Comparison of ENCODE assay signal across 30 mouse cellular contexts in the genomic region with DNA sequence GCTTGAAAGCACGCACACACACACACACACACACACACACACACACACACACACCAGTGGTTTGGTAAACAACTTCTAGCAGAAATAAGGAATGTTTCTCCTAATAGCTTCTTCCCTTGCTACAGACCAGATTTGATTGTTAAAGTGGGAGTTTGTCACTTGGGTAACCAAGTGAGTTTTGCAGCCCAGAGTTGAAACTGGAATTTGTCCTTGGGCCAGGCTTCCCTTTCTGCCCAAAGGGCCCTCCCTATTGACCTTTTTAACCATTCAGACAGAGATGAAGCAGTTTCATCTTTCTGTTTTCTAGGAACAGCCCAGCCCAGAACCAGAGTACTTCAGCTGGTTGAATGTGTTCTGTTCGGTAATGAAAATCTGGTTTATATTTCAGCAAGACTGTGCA. TPM values are rescaled to one million over a fixed set of nuclear protein-coding genes. Genes with fewer than 3 reads are reported as not detected.
DNase-seq lines count a peak whose midpoint lies in the region; ATAC-seq and TF ChIP-seq lines count a peak whose summit lies in the region.
"Had no signal": no experiment of that assay in that cellular context is flagged by ENCODE, and none has a peak within 500 bp of the region (broad histone marks: within the 10 kb centered on the region; RNA-seq: fewer than 3 reads in every experiment).

No protein-coding gene starts in this region.

- H3K9me3 ChIP-seq in hindbrain, embryonic 15.5 days, result no peaks in the 10 kb centered on the region
- H3K9me3 ChIP-seq in hindbrain, embryonic 11.5 days (ENCODE audit: control insufficient read depth, low read length), result no peaks in the 10 kb centered on the region
- no peaks in the 10 kb centered on the region for H3K9me3 ChIP-seq in kidney, postnatal 0 days (replicated peaks; ENCODE audit: low read length)
- no peaks in the 10 kb centered on the region for H3K9me3 ChIP-seq in embryonic facial prominence, embryonic 15.5 days (replicated peaks)
- no peaks in the 10 kb centered on the region for H3K9me3 ChIP-seq in limb, embryonic 14.5 days (ENCODE audit: control insufficient read depth, low read length)
- H3K9me3 ChIP-seq: embryonic facial prominence, embryonic 13.5 days; forebrain, embryonic 12.5 days; heart, embryonic 13.5 days had no signal

- H3K4me3 ChIP-seq in hindbrain, embryonic 15.5 days, result no peak overlapping the region
- no peak overlapping the region for H3K4me3 ChIP-seq in hindbrain, embryonic 11.5 days (ENCODE audit: low read depth, low read length)
- H3K4me3 ChIP-seq in kidney, postnatal 0 days (replicated peaks; ENCODE audit: low read depth, low read length), result no peak overlapping the region
- H3K4me3 ChIP-seq in embryonic facial prominence, embryonic 15.5 days (replicated peaks), result no peak overlapping the region
- no peak overlapping the region for H3K4me3 ChIP-seq in limb, embryonic 14.5 days (replicated peaks; ENCODE audit: low read length)
- H3K4me3 ChIP-seq: embryonic facial prominence, embryonic 13.5 days; forebrain, embryonic 12.5 days; heart, embryonic 13.5 days; left cerebral cortex, adult 2 months had no signal

- WGBS in hindbrain, embryonic 15.5 days, result 82% methylated on average over 2 of the region's 2 CpGs
- 74% methylated on average over 2 of the region's 2 CpGs for WGBS in hindbrain, embryonic 11.5 days
- WGBS in kidney, postnatal 0 days, result 49% methylated on average over 2 of the region's 2 CpGs
- WGBS in embryonic facial prominence, embryonic 15.5 days, result 19% methylated on average over 2 of the region's 2 CpGs
- WGBS in limb, embryonic 14.5 days, result 40% methylated on average over 2 of the region's 2 CpGs

- H3K27ac ChIP-seq in hindbrain, embryonic 15.5 days (replicated peaks), result peak overlapping the region; percentile 30; the same call in 1 of the 2 replicates
- H3K27ac ChIP-seq in hindbrain, embryonic 11.5 days (ENCODE audit: low read depth, low read length), result no peak overlapping the region
- H3K27ac ChIP-seq in kidney, postnatal 0 days, result no peak overlapping the region
- H3K27ac ChIP-seq in embryonic facial prominence, embryonic 15.5 days (replicated peaks), result 0 out of 2 replicates have a peak overlapping the region, but pooled peaks have one; percentile 39
- H3K27ac ChIP-seq in limb, embryonic 14.5 days (replicated peaks; ENCODE audit: low read depth, low read length), result 0 out of 2 replicates have a peak overlapping the region, but pooled peaks have one; percentile 40
- H3K27ac ChIP-seq: embryonic facial prominence, embryonic 13.5 days; forebrain, embryonic 12.5 days; heart, embryonic 13.5 days; left cerebral cortex, adult 2 months; liver, embryonic 14.5 days; macrophage; stomach, postnatal 0 days had no signal

- no peak for DNase-seq in hindbrain, embryonic 11.5 days (ENCODE audit: low spot score)
- DNase-seq in kidney, postnatal 0 days (ENCODE audit: low spot score), result peak; percentile 74
- no peak for DNase-seq in kidney, postnatal 14 days
- no peak for DNase-seq in limb, embryonic 14.5 days (ENCODE audit: low spot score)
- no peak for DNase-seq in thymus, postnatal 4 days
- DNase-seq: B cell, adult 2 months; cerebellum, adult 8-10 months; cerebellum, postnatal 25 days; forebrain, postnatal 0 days; gastrocnemius, postnatal 10 days; heart, postnatal 10 days; liver; lung, adult 2 months; lung, postnatal 10 days; midbrain, embryonic 14.5 days; right cerebral cortex, adult 18-20 months; right cerebral cortex, postnatal 4 days; thymus, adult 18-20 months; thymus, postnatal 25 days had no signal

- H3K36me3 ChIP-seq in hindbrain, embryonic 15.5 days, result no peaks in the 10 kb centered on the region
- no peaks in the 10 kb centered on the region for H3K36me3 ChIP-seq in hindbrain, embryonic 11.5 days (ENCODE audit: control insufficient read depth, insufficient read depth, low read length)
- no peaks in the 10 kb centered on the region for H3K36me3 ChIP-seq in kidney, postnatal 0 days (ENCODE audit: insufficient read depth, low read length)
- no peaks in the 10 kb centered on the region for H3K36me3 ChIP-seq in embryonic facial prominence, embryonic 15.5 days
- no peaks in the 10 kb centered on the region for H3K36me3 ChIP-seq in limb, embryonic 14.5 days (ENCODE audit: control insufficient read depth, insufficient read depth, low read length)
- H3K36me3 ChIP-seq: embryonic facial prominence, embryonic 13.5 days; forebrain, embryonic 12.5 days; heart, embryonic 13.5 days had no signal

- ATAC-seq in hindbrain, embryonic 15.5 days (ENCODE audit: low FRiP score, low read depth), result no peak
- ATAC-seq in hindbrain, embryonic 11.5 days (ENCODE audit: low FRiP score), result no peak
- no peak for ATAC-seq in kidney, postnatal 0 days (replicated peaks; ENCODE audit: low FRiP score, low read depth)
- ATAC-seq in embryonic facial prominence, embryonic 15.5 days (ENCODE audit: insufficient number of reproducible peaks, low FRiP score, low TSS enrichment, low read depth), result no peak
- no peak for ATAC-seq in limb, embryonic 14.5 days (ENCODE audit: low FRiP score, low read depth)
- ATAC-seq: activated CD4-positive, CD25-positive, alpha-beta regulatory T cell, adult 4 months; forebrain, postnatal 0 days; intestine, embryonic 16.5 days had no signal

- H3K9ac ChIP-seq in hindbrain, embryonic 15.5 days, result no peak overlapping the region
- H3K9ac ChIP-seq in hindbrain, embryonic 11.5 days (ENCODE audit: low read depth, low read length), result no peak overlapping the region
- no peak overlapping the region for H3K9ac ChIP-seq in kidney, postnatal 0 days (ENCODE audit: low read depth, low read length)
- no peak overlapping the region for H3K9ac ChIP-seq in embryonic facial prominence, embryonic 15.5 days
- H3K9ac ChIP-seq in limb, embryonic 14.5 days (ENCODE audit: low read depth, low read length, severe bottlenecking), result no peak overlapping the region
- H3K9ac ChIP-seq: embryonic facial prominence, embryonic 13.5 days; forebrain, embryonic 12.5 days; forebrain, postnatal 0 days; heart, embryonic 13.5 days; liver, embryonic 14.5 days had no signal

- TF ChIP-seq POLR2A in limb, embryonic 14.5 days (IDR thresholded peaks at IDR 0.05; ENCODE audit: borderline replicate concordance, extremely low read depth, insufficient read depth, insufficient read length), result no peak

- H3K4me2 ChIP-seq in hindbrain, embryonic 15.5 days, result no peak overlapping the region
- no peak overlapping the region for H3K4me2 ChIP-seq in hindbrain, embryonic 11.5 days (replicated peaks; ENCODE audit: low read depth, low read length)
- H3K4me2 ChIP-seq in kidney, postnatal 0 days (ENCODE audit: low read length), result no peak overlapping the region
- no peak overlapping the region for H3K4me2 ChIP-seq in embryonic facial prominence, embryonic 15.5 days (replicated peaks)
- H3K4me2 ChIP-seq in limb, embryonic 14.5 days (replicated peaks; ENCODE audit: low read depth, low read length, severe bottlenecking), result no peak overlapping the region
- H3K4me2 ChIP-seq: embryonic facial prominence, embryonic 13.5 days; forebrain, embryonic 12.5 days; heart, embryonic 13.5 days had no signal

- no peaks in the 10 kb centered on the region for H3K27me3 ChIP-seq in hindbrain, embryonic 15.5 days
- no peaks in the 10 kb centered on the region for H3K27me3 ChIP-seq in hindbrain, embryonic 11.5 days (ENCODE audit: control insufficient read depth, insufficient read depth, low read length)
- no peaks in the 10 kb centered on the region for H3K27me3 ChIP-seq in kidney, postnatal 0 days (ENCODE audit: insufficient read depth, low read length)
- H3K27me3 ChIP-seq in embryonic facial prominence, embryonic 15.5 days, result no peaks in the 10 kb centered on the region
- no peaks in the 10 kb centered on the region for H3K27me3 ChIP-seq in limb, embryonic 14.5 days (ENCODE audit: control insufficient read depth, insufficient read depth, low read length)
- H3K27me3 ChIP-seq: embryonic facial prominence, embryonic 13.5 days; forebrain, embryonic 12.5 days; heart, embryonic 13.5 days had no signal

- TF ChIP-seq CTCF in kidney, postnatal 0 days (IDR thresholded peaks at IDR 0.05; ENCODE audit: low read depth), result no peak

- H3K4me1 ChIP-seq in hindbrain, embryonic 15.5 days (replicated peaks), result no peaks in the 10 kb centered on the region
- no peaks in the 10 kb centered on the region for H3K4me1 ChIP-seq in hindbrain, embryonic 11.5 days (replicated peaks; ENCODE audit: control insufficient read depth, insufficient read depth, low read length)
- no peaks in the 10 kb centered on the region for H3K4me1 ChIP-seq in kidney, postnatal 0 days (replicated peaks; ENCODE audit: insufficient read depth, low read length)
- peaks cover 4% of the 10 kb centered on the region; the same call in 1 of the 2 replicates for H3K4me1 ChIP-seq in embryonic facial prominence, embryonic 15.5 days
- H3K4me1 ChIP-seq in limb, embryonic 14.5 days (ENCODE audit: control insufficient read depth, insufficient read depth, low read length), result peaks cover 8% of the 10 kb centered on the region; the same call in 1 of the 2 replicates
- H3K4me1 ChIP-seq: forebrain, embryonic 12.5 days; heart, embryonic 13.5 days had no signal

RNA-seq across cellular contexts. Expression of a gene that starts 55.7 kb away (rescaled TPM):
- polyA plus RNA-seq in hindbrain, embryonic 15.5 days (2015; fragmentation: Nextera tagmentation; extraction: Ambion mirVana), result 0.75 and 0.84 TPM in 2 replicates
- polyA plus RNA-seq in hindbrain, embryonic 11.5 days (2014; fragmentation: Nextera tagmentation; extraction: Ambion mirVana), result 0.77 and 0.94 TPM in 2 replicates
- polyA plus RNA-seq in kidney, postnatal 0 days (2015; fragmentation: Nextera tagmentation; extraction: Ambion mirVana), result 1.4 and 1.7 TPM in 2 replicates
- 7.8 and 8.5 TPM in 2 replicates for polyA plus RNA-seq in embryonic facial prominence, embryonic 15.5 days (2015; fragmentation: Nextera tagmentation; extraction: Ambion mirVana)
- polyA plus RNA-seq in limb, embryonic 14.5 days (2012; rRNA removed), result 3.8 and 4.0 TPM in 2 replicates
- 2.6 and 4.5 TPM in 2 replicates for polyA plus RNA-seq in limb, embryonic 14.5 days (2014; fragmentation: Nextera tagmentation; extraction: Ambion mirVana)

Comparison
In these comparisons a context has a peak if more than half of its experiments do, and no peak if none do; other contexts are left out.
1. H3K27ac ChIP-seq: peak in hindbrain, embryonic 15.5 days (single experiment), embryonic facial prominence, embryonic 15.5 days (single experiment) and limb, embryonic 14.5 days (single experiment); none in hindbrain, embryonic 11.5 days (single experiment) and kidney, postnatal 0 days (single experiment).